In the genomic region with DNA sequence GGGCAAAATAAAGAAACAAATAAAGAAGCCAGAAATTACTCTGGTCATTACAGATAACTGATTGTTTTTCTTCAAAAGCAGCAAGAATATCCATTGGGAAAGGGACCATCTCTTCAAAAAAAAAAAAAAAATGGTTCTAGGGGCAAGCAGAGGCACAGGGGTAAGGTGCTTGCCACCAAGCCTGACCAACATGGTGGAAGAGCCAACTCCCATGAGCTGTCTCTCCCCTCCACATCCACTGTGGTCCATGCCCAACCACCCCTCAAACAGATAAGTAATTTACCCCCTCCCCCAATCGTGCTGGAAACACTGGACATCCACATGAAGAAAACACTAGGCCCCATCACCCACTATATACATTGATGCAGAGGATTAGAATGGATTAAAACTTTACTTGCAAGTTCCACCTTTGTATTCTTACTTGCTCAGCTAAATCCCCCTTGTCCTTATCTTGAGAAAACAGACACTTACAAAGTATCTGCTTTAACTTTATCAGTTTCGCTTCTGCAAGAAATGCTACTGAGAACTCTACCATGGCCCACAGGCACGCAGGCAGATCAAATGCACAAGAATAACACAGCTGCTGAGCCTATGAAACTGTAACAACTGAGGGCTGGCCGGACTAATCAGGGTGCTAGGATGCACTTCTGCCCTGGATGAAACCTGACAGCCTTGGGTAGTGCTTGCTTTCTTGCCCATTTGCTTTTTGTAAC, we compare ENCODE assay signal across 26 mouse cellular contexts. TPM values are rescaled to one million over a fixed set of nuclear protein-coding genes. Genes with fewer than 3 reads are reported as not detected.
DNase-seq lines count a peak whose midpoint lies in the region; ATAC-seq and TF ChIP-seq lines count a peak whose summit lies in the region.
"Had no signal": no experiment of that assay in that cellular context is flagged by ENCODE, and none has a peak within 500 bp of the region (broad histone marks: within the 10 kb centered on the region; RNA-seq: fewer than 3 reads in every experiment).

No protein-coding gene starts in this region.

- H3K4me2 ChIP-seq in heart, embryonic 11.5 days, result no peak overlapping the region
- H3K4me2 ChIP-seq in liver, embryonic 16.5 days (ENCODE audit: low read depth, low read length), result 0 out of 2 replicates have a peak overlapping the region, but pooled peaks have one; percentile 6
- H3K4me2 ChIP-seq: embryonic facial prominence, embryonic 15.5 days; heart, embryonic 15.5 days; stomach, embryonic 15.5 days had no signal

- ATAC-seq in heart, embryonic 11.5 days (replicated peaks; ENCODE audit: insufficient number of reproducible peaks, low FRiP score, low TSS enrichment), result peak; percentile 35; the same call in 1 of the 2 replicates
- ATAC-seq in common myeloid progenitor, adult 5-6 weeks (replicated peaks; ENCODE audit: low read depth, poor library complexity, severe bottlenecking), result peak; percentile 71
- ATAC-seq in liver, embryonic 16.5 days (ENCODE audit: low read depth), result peak; percentile 85
- ATAC-seq in granulocyte monocyte progenitor cell, adult 5-6 weeks (replicated peaks; ENCODE audit: poor library complexity, severe bottlenecking), result no peak
- ATAC-seq: forebrain, postnatal 0 days; hindbrain, embryonic 16.5 days; intestine, embryonic 16.5 days; Patski had no signal

- H3K4me3 ChIP-seq in heart, embryonic 11.5 days (ENCODE audit: low read depth, low read length), result no peak overlapping the region
- H3K4me3 ChIP-seq in heart, embryonic 10.5 days, result no peak overlapping the region
- no peak overlapping the region for H3K4me3 ChIP-seq in MEL (ENCODE audit: control insufficient read depth in 1 of 2, insufficient read depth in 1 of 2, low read depth in 2 of 2, low read length in 2 of 2)
- no peak overlapping the region for H3K4me3 ChIP-seq in liver, embryonic 16.5 days (ENCODE audit: low read depth, low read length)
- H3K4me3 ChIP-seq: embryonic facial prominence, embryonic 15.5 days; forebrain, embryonic 10.5 days; heart, embryonic 15.5 days; limb, embryonic 10.5 days; midbrain, embryonic 10.5 days; stomach, embryonic 15.5 days had no signal

- no peaks in the 10 kb centered on the region for H3K9me3 ChIP-seq in heart, embryonic 11.5 days (replicated peaks; ENCODE audit: control insufficient read depth, low read length)
- no peaks in the 10 kb centered on the region for H3K9me3 ChIP-seq in heart, embryonic 10.5 days
- H3K9me3 ChIP-seq in MEL (replicated peaks; ENCODE audit: insufficient read depth, low read length), result no peaks in the 10 kb centered on the region
- H3K9me3 ChIP-seq in liver, embryonic 16.5 days (replicated peaks; ENCODE audit: control insufficient read depth, low read length), result no peaks in the 10 kb centered on the region
- H3K9me3 ChIP-seq: embryonic facial prominence, embryonic 15.5 days; forebrain, embryonic 10.5 days; heart, embryonic 15.5 days; limb, embryonic 10.5 days; midbrain, embryonic 10.5 days; stomach, embryonic 15.5 days had no signal

- no peak overlapping the region for H3K9ac ChIP-seq in heart, embryonic 11.5 days (ENCODE audit: low read depth, low read length)
- no peak overlapping the region for H3K9ac ChIP-seq in MEL (ENCODE audit: control insufficient read depth, low read depth, low read length, poor library complexity, severe bottlenecking)
- no peak overlapping the region for H3K9ac ChIP-seq in liver, embryonic 16.5 days (ENCODE audit: low read depth, low read length)
- H3K9ac ChIP-seq: embryonic facial prominence, embryonic 15.5 days; forebrain, postnatal 0 days; heart, embryonic 15.5 days; stomach, embryonic 15.5 days had no signal

- TF ChIP-seq RAD21 in MEL (IDR thresholded peaks at IDR 0.05; ENCODE audit: low read depth, low read length), result no peak

- no peak for TF ChIP-seq CTCF in MEL (IDR thresholded peaks at IDR 0.05 in 2 of 3, conservative IDR thresholded peaks at IDR 0.05 in 1 of 3; ENCODE audit: control insufficient read depth in 1 of 3, insufficient read depth in 1 of 3, low read depth in 2 of 3, low read length in 3 of 3, poor library complexity in 1 of 3, severe bottlenecking in 1 of 3)

- TF ChIP-seq POLR2A in MEL (IDR thresholded peaks at IDR 0.05; ENCODE audit: control insufficient read depth in 1 of 2, insufficient read depth in 1 of 2, low read depth in 1 of 2, low read length in 2 of 2, poor library complexity in 1 of 2), result no peak

- no peak for DNase-seq in heart, embryonic 10.5 days (ENCODE audit: low spot score)
- DNase-seq in MEL (ENCODE audit: low read depth, low spot score), result peak; percentile 70
- DNase-seq in adrenal gland, postnatal 10 days, result no peak
- DNase-seq in thymus, postnatal 14 days, result no peak
- DNase-seq: adrenal gland, postnatal 14 days; cerebellum, adult 2 months; cerebellum, postnatal 36 days; forebrain, postnatal 0 days; kidney, postnatal 10 days; layer of hippocampus, postnatal 36 days; lung, adult 18-20 months; lung, postnatal 36 days; right cerebral cortex, postnatal 25 days had no signal

- peak; percentile 83 to 86 for TF ChIP-seq EP300 in MEL (IDR thresholded peaks at IDR 0.05; ENCODE audit: low read depth in 1 of 2, low read length in 2 of 2)

- WGBS in heart, embryonic 11.5 days (ENCODE audit: insufficient replicate concordance), result 22% methylated on average over 4 of the region's 4 CpGs
- WGBS in heart, embryonic 10.5 days, result 22% methylated on average over 4 of the region's 4 CpGs
- 20% methylated on average over 4 of the region's 4 CpGs for WGBS in liver, embryonic 16.5 days (ENCODE audit: insufficient replicate concordance)

- no peaks in the 10 kb centered on the region for H3K36me3 ChIP-seq in heart, embryonic 11.5 days (ENCODE audit: control insufficient read depth, insufficient read depth, low read length)
- 0 out of 2 replicates have a peak, but pooled peaks cover 4% of the 10 kb centered on the region for H3K36me3 ChIP-seq in heart, embryonic 10.5 days
- peaks cover 0 to 2% of the 10 kb centered on the region in 2 experiments; a peak in 1 of 4 replicates for H3K36me3 ChIP-seq in MEL (ENCODE audit: control insufficient read depth in 1 of 2, insufficient read depth in 2 of 2, low read length in 2 of 2)
- no peaks in the 10 kb centered on the region for H3K36me3 ChIP-seq in liver, embryonic 16.5 days (ENCODE audit: control insufficient read depth, insufficient read depth)
- H3K36me3 ChIP-seq: embryonic facial prominence, embryonic 15.5 days; heart, embryonic 15.5 days; stomach, embryonic 15.5 days had no signal

- H3K27me3 ChIP-seq in heart, embryonic 11.5 days (ENCODE audit: control insufficient read depth, insufficient read depth, low read length), result no peaks in the 10 kb centered on the region
- no peaks in the 10 kb centered on the region for H3K27me3 ChIP-seq in heart, embryonic 10.5 days (ENCODE audit: insufficient read depth, poor library complexity, severe bottlenecking)
- H3K27me3 ChIP-seq in MEL (ENCODE audit: control insufficient read depth in 1 of 2, insufficient read depth in 2 of 2, low read length in 2 of 2), result no peaks in the 10 kb centered on the region; a peak in 1 of 4 replicates
- H3K27me3 ChIP-seq in liver, embryonic 16.5 days (ENCODE audit: control insufficient read depth, insufficient read depth, low read depth, low read length), result no peaks in the 10 kb centered on the region
- H3K27me3 ChIP-seq: embryonic facial prominence, embryonic 15.5 days; heart, embryonic 15.5 days; Patski; stomach, embryonic 15.5 days had no signal

- peak overlapping the region; percentile 43; the same call in 1 of the 2 replicates for H3K27ac ChIP-seq in heart, embryonic 11.5 days (ENCODE audit: low read depth, low read length)
- H3K27ac ChIP-seq in heart, embryonic 10.5 days, result no peak overlapping the region
- H3K27ac ChIP-seq in MEL (ENCODE audit: control insufficient read depth, low read depth, low read length), result no peak overlapping the region
- peak overlapping the region; percentile 72; the same call in 1 of the 2 replicates for H3K27ac ChIP-seq in liver, embryonic 16.5 days (ENCODE audit: low read length)
- H3K27ac ChIP-seq: embryonic facial prominence, embryonic 15.5 days; forebrain, embryonic 10.5 days; heart, embryonic 15.5 days; limb, embryonic 10.5 days; midbrain, embryonic 10.5 days; stomach, embryonic 15.5 days had no signal

- H3K79me2 ChIP-seq in MEL (ENCODE audit: control insufficient read depth, insufficient read depth, low read length, poor library complexity), result no peaks in the 10 kb centered on the region

- no peaks in the 10 kb centered on the region; the same call in 1 of the 2 replicates for H3K4me1 ChIP-seq in heart, embryonic 11.5 days (ENCODE audit: control insufficient read depth, insufficient read depth, low read length)
- 0 out of 2 replicates have a peak, but pooled peaks cover 8% of the 10 kb centered on the region for H3K4me1 ChIP-seq in heart, embryonic 10.5 days
- peaks cover 0 to 2% of the 10 kb centered on the region in 2 experiments; a peak in 2 of 4 replicates for H3K4me1 ChIP-seq in MEL (ENCODE audit: control insufficient read depth in 1 of 2, insufficient read depth in 2 of 2, low read length in 2 of 2)
- H3K4me1 ChIP-seq in liver, embryonic 16.5 days (ENCODE audit: control insufficient read depth, low read depth, low read length), result peaks cover 15% of the 10 kb centered on the region
- H3K4me1 ChIP-seq: embryonic facial prominence, embryonic 15.5 days; forebrain, embryonic 10.5 days; heart, embryonic 15.5 days; stomach, embryonic 15.5 days had no signal

RNA-seq across cellular contexts. Expression of gene Sept10, which starts 59.3 kb away (rescaled TPM):
- polyA plus RNA-seq in heart, embryonic 11.5 days (2014; fragmentation: Nextera tagmentation; extraction: Ambion mirVana), result 40.3 and 46.3 TPM in 2 replicates
- 35.6 and 37.9 TPM in 2 replicates for polyA plus RNA-seq in heart, embryonic 10.5 days (2016; fragmentation: Nextera tagmentation; extraction: Ambion mirVana)
- not detected in 2 replicates for total RNA-seq in MEL (2012; rRNA removed)
- polyA plus RNA-seq in MEL (2012; ENCODE audit: insufficient read depth in 1 of 2, insufficient read length in 2 of 2, low read depth in 1 of 2, low replicate concordance in 2 of 2, missing spikeins in 1 of 2), result not detected
- total RNA-seq in common myeloid progenitor, adult 5-6 weeks (2017), result 3.1 and 5.0 TPM in 2 replicates
- 9.4 and 11.9 TPM in 2 replicates for polyA plus RNA-seq in liver, embryonic 16.5 days (2015; fragmentation: Nextera tagmentation; extraction: Ambion mirVana)
- total RNA-seq in granulocyte monocyte progenitor cell, adult 5-6 weeks (2014; fragmentation: Nextera tagmentation), result 8.8 and 11.6 TPM in 2 replicates
- total RNA-seq in granulocyte monocyte progenitor cell, adult 5-6 weeks (2017), result 7.7 and 17.8 TPM in 2 replicates
- 10 to 100 TPM; 48.4 to 57.3 TPM for total RNA-seq in adrenal gland, postnatal 10 days (2021)

RNA-seq across cellular contexts. Expression of gene Sowahc, which starts 59.4 kb away (rescaled TPM):
- 2.0 and 3.1 TPM in 2 replicates for polyA plus RNA-seq in heart, embryonic 11.5 days (2014; fragmentation: Nextera tagmentation; extraction: Ambion mirVana)
- 4.7 and 6.3 TPM in 2 replicates for polyA plus RNA-seq in heart, embryonic 10.5 days (2016; fragmentation: Nextera tagmentation; extraction: Ambion mirVana)
- not detected in 2 replicates for total RNA-seq in MEL (2012; rRNA removed)
- polyA plus RNA-seq in MEL (2012; ENCODE audit: insufficient read depth in 1 of 2, insufficient read length in 2 of 2, low read depth in 1 of 2, low replicate concordance in 2 of 2, missing spikeins in 1 of 2), result not detected
- total RNA-seq in common myeloid progenitor, adult 5-6 weeks (2017), result 1.0 and 4.2 TPM in 2 replicates
- 2.5 and 2.7 TPM in 2 replicates for polyA plus RNA-seq in liver, embryonic 16.5 days (2015; fragmentation: Nextera tagmentation; extraction: Ambion mirVana)
- 6.9 and 8.1 TPM in 2 replicates for total RNA-seq in granulocyte monocyte progenitor cell, adult 5-6 weeks (2014; fragmentation: Nextera tagmentation)
- total RNA-seq in granulocyte monocyte progenitor cell, adult 5-6 weeks (2017), result 17.2 and 19.6 TPM in 2 replicates
- total RNA-seq in adrenal gland, postnatal 10 days (2021), result 10 to 100 TPM; 20.1 to 22.0 TPM

Comparison
In these comparisons a context has a peak if more than half of its experiments do, and no peak if none do; other contexts are left out.
1. H3K27ac ChIP-seq: peak in heart, embryonic 11.5 days (single experiment) and liver, embryonic 16.5 days (single experiment); none in heart, embryonic 10.5 days (single experiment) and MEL (single experiment).